Mouse (Mus musculus) adipocyte (in vitro differentiated cells): ENCODE measurements around the gene Castor1.
A peak's percentile ranks its signal among the peaks of the same experiment; 100 is the strongest.

Experiments
- DNase-seq: peaks from one replicate; pipeline ENCODE4 v3.0.0-alpha.2; 2016; ENCODE audit warnings: low spot score

The Castor1 gene

DNA sequence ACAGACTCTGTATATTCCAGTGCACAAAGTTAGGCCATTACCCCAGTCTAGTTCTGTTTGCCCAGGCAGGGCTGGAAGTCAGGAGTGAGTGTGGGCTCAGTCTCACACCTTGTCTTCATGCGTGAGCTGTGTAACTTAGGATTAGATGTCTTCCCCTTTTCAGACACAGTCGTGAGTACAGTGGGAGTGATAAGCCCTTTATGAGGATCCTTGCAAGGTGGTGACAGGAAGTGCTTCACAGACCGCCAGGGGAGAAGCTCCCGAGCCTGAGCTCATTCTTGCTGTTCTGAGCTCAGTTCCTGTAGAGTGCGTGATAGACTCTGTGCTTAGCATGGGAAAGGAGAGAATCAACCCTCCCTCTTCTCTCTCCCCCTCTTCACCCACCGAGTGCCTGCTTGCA is 11.5 kb upstream of the Castor1 start:
- no peak for DNase-seq

DNA sequence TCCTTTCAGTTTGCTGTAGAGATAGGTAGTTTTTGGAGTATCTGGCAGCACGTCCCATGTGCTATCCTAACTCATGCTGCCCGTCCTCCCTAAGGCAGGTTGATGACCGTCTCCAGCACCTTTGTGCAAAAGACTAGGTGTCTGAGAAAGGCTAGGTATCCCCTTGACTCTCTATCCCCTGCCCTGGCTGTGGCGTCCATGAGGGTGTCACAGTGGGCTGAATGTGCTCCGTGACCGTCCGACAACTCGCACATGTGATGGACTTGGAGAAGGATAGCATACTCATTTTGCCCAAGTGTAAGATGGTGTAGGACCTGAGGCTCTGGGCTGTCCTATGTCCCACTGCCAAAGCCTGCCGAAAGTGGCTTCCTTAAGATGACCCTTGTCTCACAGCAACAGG is 10.4 kb upstream of the Castor1 start:
- no peak for DNase-seq

DNA sequence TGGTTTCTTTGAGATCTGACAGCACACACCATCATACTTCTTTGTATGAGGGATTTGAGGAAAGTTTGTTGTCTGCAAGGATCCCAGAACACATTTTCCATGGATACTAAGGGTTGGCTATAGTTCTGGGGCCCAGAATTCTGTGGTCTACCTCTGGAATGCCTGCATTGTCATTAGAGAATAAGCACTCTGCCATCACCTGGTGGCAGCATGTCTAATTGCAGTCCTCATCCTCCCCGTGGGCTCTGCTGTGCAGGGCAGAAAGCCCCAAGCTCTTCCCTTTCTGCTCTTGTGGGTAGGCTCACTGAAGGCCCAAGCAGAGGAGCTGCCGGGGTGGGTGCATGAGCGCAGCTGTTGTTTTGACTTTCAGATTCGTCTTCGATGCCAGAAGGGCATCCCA is 8.5 kb upstream of the Castor1 start:
- no peak for DNase-seq

DNA sequence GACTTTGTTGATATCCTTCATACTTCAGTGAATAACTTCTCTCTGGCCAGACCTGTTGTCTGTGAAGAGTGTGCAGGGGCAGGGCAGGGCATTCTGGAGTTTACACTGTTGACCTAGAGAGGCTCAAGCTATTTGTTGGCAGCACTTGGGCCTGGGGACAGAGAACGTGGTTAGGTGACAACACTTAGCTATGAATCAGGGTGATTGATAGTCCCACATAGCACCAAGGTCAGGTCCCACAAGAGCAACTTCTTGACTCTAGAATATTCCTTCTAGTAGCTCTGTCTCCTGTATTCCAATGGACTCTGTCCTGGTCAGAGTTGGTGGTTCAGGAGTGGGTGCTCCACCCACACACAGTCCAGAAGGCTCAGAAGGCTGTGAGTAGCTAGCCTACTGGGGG is 7.2 kb upstream of the Castor1 start:
- peak; percentile 56 for DNase-seq

DNA sequence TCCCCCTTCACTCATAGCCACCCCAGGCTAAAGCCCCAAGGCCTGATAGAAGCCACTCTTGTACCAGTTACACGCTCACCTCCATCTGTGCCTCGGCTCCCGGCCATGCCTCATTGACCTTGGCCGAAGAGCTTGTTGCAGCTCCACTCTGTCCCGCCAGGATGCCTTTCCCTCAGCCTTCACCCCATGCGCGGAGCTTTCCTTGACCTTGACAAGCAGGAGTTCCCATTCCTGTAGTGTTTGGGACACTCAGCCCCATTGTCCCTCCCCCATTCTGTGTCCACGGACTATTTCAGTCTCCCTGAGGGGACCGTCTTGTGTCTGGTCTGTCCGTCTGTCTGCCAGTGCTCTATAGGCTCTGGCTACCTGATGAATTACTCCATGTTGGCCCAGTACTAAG is 4.9 kb upstream of the Castor1 start:
- no peak for DNase-seq

DNA sequence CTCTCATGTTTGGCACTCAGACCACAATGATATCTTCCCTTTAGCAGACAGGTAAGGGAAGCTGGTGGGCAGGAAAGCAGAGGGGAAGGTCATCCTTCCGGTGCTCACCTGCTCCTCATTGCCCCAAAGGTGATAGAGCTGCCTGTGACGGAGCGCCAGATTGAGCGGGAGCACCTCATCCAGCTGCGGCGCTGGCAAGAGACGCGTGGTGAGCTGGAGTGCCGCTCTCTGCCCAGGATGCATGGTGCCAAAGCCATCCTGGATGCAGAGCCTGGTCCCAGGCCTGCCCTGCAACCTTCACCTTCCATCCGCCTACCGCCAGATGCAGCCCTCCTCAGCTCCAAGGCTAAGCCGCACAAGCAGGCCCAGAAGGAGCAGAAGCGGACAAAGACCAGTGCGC is 3.5 kb upstream of the Castor1 start:
- DNase-seq = no peak

DNA sequence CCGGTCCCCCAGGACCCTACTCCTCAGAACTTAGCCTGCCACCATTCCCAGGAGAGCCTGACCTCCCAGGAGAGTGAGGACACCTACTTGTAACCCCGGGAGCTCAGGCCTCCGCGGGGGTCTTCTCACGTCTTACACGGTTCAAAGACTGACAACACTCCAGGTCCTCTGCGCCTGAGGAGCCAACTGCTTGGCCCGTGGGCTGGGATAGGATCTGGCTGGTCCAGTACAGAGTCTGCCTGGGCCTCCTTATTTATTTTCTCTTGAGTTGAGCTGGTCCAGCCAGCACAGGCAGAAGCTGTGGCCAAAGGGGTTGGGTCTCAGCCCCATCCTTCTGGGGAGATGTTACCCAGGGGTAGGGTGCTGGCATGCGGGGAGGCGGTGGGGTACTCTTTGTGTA is 3.0 kb upstream of the Castor1 start:
- no peak for DNase-seq

DNA sequence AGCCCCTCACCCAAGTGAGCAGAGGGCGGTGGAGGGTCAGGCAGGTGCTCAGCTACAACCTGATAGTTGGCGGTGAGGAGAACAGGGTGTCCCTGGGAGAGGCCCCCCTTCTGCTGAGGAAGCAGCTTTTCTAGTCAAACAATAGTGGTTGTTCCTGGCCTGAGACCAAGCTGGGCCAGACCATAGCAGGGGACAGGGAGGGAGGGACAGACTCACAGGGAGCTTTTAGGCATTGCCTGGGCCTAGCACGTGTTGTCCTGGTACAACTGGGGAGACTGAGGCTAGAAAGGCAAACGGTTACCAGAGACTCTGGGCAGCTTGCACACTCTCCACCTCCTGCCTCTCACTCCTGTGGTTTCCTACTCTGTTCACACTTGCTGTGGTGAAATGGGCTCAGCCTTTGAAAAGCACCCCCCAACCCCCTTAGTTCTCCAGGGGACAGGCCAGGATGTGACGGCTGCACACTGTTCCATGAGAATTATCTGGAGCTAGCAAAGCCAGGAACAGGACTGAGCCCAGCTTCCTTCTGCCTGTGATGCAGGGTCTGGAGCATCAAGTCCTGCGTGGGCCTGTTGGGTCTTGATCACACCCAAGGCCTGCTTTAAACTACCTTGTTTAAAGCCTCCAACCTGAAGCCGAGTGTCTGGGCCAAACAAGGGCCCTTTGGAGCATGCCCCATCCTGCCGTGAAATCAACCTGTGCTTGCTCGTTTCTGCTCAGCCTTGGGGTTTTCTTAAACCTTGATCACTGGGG is 1.6 kb upstream of the Castor1 start:
- DNase-seq = no peak

DNA sequence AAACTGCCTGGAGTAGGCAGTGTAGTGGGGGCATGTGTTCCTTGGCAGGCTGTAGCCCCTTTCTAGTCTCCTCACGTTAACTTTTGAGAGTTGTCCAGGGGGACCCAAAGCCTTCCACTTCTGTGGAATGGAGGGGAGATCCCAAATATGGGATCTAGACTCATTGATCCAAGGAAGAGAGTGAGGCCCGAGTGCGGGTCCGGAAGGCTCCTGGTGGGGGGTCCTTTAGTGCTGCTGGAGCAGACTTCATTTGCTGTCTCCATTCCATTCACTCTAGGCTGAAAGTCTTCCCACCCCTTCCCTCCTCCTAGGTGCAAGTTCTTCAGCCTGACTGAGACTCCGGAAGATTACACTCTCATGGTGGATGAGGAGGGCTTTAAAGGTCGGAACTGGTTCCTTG is 612 bp downstream of the Castor1 start:
- DNase-seq = no peak

DNA sequence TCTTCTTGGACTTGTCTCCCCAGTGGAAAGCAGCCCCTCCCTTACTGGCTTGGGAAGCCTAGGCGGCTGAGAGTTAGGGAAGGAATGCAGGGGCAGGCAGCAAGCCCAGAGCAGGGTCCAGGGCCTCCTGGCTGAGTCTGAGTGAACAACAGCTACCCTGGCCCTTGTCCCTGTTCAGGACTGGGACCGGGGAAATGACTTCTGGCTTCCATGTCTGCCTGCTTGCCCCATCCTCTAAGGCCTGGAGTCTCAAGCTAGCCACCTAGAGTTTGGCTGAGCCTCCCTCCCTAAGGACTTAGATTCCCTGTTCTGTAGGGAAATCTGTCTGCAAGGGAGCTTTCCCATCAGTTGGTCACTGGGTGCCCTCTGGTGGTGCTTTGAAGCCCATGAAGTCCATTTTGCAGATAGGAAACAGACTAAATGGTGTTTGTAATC is 1.3 kb downstream of the Castor1 start:
- peak; percentile 93 for DNase-seq

DNA sequence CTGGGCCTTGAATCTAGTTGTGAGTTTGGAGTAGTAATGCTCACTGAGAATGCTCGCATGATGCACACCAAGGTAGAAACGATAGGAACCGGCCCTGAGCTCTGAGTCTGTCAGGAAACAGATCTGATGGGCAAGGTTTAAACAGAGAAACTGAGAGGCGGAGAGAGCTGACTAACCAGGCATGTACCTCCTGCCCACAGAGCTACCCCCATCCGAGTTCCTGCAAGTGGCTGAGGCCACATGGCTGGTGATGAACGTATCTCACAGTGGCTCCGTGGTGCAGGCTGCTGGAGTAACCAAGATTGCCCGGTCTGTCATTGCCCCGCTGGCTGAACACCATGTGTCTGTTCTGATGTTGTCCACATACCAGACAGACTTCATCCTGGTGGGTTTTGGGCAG is 1.9 kb downstream of the Castor1 start:
- DNase-seq = no peak

DNA sequence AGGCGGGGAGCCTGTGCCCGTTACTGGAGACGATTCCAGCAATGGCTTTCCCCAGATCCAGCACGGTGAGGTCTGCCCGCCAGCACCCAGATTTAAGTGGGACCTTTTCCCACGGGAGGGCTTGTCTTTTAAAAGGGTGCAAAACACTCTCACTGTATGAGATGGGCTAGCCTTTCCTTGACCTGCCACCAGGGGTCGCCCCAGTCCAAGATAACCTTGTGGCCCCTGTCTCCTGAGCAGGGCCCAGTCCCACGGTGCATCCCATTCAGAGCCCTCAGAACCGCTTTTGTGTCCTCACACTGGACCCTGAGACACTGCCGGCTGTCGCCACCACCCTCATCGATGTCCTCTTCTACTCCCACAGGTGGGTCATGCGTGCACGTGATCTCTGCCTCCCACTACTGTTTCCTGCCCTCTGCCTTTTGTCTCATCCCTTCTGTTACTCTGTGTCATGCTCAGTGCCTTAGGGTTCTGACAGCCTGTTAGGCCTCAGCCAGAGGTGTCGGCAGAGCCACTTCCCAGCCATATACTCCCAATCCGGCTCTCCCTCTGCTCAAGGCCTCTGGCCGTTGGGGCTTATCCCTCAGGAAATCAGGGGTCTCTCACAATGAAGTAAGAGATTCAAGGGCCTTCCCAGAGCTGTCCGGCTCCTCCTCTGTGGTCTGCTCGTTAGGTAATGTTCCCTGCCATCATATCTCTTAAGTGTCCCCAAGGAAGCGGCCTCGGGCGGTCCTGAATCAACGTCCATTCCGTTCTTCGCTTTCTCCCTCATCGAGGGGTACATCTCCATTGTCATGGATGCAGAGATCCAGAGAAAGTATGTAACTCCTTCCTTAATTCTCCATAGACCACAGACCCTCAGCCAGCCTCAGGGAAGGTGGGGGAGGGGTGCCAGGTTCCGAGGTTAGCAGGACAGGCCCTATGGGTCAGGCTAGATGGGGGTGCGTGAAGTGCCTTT is 2.7 kb downstream of the Castor1 start:
- peak; percentile 77 for DNase-seq

DNA sequence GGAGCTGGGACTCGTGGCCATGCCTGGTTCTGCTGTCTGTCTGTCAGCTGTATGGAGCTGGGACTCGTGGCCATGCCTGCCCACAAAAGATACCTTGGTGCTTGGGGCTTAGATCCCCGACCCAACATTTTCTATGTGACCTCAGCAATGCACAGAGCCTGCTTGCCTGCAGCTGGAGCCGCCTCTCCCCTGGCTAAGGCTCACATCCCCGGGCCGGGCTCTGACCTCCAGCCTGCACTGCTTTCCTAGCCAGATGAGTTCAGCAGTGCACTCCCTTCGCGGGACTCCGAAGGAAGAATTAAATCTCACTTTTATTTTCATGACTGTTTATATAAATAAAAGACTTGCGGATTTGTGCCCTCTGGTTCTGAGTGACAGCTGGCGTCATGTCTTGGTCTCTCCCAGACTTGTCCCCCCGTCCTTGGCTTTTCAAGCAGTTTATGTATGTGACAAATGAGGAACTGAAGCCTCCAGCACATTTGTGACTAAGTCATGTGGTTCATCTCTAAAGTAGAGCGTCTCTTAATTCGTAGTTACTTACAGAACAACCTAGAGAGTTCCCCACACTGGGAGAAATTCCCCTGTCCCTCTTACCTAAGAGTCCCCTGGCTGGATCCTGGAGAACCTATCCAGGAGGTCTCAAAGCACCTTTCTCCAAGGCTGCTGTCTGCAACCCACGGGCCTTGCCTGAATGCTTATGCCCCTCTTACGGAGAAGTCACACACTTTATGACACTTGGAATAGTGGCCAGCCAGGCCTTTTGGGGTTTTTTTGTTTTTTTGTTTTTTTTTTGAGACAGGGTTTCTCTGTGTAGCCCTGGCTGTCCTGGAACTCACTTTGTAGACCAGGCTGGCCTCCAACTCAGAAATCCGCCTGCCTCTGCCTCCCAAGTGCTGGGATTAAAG is 4.3 kb downstream of the Castor1 start:
- DNase-seq = peak; percentile 39

DNA sequence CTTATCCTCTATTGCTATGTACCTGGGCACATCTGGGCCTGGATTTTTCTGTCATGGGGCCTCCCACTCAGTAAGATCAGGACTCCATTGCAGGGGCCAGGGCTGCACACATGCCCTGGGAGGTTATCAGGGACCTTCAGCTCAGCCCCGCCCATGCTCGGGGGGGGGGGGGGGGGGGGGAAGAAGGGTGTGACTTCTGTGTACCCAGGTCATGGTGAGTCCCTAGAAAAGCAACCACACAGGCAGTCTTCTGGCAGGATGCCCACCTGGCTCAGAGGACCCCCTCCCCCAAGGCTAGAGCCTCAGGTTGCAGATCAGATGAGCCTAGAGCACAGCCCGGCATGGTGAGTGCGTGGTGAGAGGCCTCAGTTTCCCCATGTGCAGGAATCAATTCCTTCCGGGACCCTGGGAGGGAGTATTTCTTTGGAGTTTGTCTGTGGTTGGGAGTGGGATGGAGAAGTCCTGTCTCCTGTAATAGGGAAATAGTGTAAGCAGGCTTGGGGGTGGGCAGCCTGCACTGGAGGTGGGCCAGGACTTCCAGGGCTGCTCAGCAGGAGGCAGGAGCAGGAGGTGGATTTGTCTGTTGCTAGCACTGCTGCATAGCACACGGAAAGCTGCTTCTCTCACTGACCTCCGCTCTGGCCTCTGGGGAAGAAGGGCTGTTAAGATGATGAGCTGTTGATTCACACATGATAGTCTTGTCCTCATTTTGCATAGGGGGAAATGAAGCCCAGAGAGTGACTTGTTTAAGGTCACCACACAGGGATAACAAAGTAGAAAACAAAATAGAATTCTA is 5.6 kb downstream of the Castor1 start:
- no peak for DNase-seq

DNA sequence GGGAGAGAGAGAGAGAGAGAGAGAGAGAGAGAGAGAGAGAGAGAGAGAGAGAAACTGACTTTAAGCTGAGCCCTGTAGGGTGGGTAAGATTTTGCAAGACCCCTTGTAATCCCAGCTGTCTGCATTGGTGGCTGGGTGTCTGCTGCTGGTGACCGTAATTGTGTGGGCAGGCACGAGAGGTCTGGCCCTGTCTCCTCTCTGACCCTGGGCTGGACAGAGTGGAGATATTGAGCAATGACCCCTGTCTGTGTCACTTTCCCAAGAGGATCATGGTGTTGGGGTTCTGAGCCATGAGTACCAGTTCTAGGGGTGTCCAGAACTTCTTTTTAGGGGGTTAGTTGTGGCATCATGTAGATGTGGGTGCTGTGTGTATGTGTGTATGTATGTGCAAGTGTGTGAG is 6.2 kb downstream of the Castor1 start:
- no peak for DNase-seq

DNA sequence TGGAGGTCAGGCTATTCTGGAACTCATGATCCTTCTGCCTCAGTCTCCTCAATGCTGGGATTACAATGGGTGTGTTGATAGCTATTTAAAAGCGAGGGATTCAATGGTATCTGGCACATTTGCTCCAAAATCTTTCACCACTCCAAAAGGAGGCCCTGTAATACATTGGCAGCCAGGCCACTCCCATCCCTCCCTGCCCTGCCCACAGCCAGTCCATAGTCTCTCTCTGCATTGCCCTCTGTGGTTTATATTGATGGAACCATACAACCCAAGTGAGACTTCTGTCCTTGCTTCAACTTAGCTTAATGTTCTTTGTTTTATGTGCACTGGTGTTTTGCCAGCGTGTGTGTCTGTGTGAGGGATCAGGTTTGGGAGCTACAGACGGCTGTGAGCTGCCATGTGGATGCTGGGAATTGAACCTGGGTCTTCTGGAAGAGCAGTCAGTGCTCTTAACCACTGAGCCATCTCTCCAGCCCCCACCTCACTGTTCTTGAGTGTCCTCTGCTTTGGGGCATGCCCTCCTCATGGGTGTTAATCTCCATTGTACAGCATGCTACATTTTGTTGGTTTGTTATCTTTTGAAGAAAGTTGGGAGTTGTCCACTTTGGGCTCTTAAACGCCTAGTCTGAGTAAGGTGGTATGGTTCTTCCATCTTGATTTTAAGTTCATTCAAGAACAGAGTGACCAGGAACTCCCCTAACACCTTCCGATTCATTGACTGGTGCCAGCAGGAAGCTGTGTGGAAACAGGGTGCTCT is 8.7 kb downstream of the Castor1 start:
- DNase-seq = no peak

DNA sequence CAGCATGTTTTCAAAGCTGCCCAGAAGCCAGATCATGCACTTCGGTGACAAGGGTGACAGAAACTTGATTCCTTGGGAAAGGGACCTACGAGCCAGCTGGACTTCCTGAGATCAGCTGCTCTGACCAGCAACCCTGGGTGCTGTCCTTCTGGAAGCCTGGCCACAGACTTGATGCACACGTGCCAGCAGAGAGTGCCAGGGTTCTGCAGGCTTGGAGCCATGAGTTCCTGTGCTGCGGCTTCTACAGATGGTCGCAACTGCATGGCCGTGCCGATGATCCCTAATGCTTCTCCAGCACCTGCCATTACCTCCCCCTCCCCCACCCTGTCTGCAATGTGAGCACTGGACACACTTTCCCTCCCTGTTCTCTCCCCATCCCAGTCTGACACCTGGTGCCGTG is 10.4 kb downstream of the Castor1 start:
- peak; percentile 85 for DNase-seq

DNA sequence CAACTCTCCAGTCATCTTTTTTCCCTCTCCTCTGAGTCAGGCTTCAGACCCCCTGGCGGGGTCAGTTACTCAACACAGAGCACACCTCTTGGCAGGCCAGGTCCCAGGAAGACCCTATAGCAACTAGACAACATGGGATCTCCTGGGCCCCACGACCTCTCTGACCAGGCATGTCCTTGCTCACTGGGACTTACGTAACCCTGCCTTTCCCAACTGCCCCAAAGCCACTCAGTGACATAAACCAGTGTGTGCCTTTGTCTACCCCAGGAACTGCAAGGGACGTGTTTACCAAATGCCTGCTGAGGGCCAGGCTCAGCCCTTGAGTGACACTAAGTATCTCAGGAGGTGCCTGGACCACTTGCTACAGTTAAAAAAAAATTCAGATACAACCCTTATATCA is 11.8 kb downstream of the Castor1 start:
- no peak for DNase-seq

DNA sequence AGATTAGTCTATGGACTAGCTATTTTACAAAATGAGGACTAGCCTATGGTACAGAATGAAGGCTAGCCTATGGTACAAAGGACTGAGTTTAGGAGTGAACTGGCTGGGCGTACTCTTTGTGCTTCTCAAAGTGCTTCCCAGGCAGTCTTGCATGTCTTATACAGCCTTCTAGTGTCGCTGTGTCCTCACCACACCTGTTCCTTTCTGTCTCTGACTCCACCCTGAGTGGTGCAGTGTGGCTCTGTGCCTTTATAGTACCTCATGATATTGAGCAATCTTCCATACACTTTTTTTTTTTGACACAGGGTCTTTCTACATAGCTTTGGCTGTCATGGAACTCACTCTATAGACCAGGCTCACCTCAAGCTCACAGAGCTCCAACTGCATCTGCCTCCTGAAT is 13.4 kb downstream of the Castor1 start:
- DNase-seq = no peak

DNA sequence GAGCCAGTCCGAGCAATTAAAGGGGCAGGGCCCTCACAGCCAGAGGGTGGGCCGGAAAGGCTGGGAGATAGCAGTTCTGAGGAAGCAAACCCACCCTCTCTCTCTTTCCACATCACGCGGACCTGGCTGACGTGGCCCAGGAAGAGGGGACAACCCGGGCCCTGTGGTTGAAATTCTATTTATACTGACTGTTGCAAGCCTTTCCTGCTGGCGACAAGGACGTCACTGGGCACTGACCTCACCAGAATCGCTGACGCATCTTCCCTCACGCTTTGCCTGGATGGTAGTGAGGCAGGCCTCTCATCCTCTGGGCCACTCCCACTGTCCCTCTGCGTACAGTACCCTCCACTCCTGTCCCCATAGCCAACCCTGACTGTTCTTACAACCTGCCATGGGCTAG is 14.6 kb downstream of the Castor1 start:
- no peak for DNase-seq
